Mouse (Mus musculus): ENCODE results near the gene Fgfr2. TPM values are rescaled to one million over a fixed set of nuclear protein-coding genes. Genes with fewer than 3 reads are reported as not detected.

Fgfr2 gene
- polyA plus RNA-seq, 3 experiments from 2014 or later: 0.27 TPM; not detected in 2

DNA sequence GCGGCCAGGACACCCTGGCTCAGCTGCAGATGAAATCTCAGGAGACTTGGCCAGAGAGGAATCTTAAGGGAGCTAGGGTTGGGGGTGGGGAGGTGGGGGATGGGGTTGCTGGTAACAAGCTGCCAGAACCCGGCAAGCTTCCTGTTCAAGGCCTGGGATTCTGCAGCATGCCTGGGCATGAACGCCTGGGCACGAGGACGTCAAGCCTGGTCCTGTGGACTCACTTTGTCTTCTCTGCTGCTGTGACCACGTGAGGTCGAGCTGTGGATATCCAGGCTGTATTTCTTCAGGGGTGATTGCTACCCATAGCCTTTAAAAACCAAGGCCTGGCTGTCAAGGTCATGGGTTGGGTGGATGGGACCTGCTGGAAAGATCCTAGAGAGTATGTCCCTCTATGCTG lies 117.4 kb downstream of the Fgfr2 start:
- no peak for ATAC-seq

GRCm38 (mm10) chr7:133003421-133003820 lies 119.7 kb downstream of the Fgfr2 start:
- ATAC-seq: peak; percentile 58

GRCm38 (mm10) chr7:133002271-133002670 lies 120.9 kb downstream of the Fgfr2 start:
- ATAC-seq: no peak

DNA sequence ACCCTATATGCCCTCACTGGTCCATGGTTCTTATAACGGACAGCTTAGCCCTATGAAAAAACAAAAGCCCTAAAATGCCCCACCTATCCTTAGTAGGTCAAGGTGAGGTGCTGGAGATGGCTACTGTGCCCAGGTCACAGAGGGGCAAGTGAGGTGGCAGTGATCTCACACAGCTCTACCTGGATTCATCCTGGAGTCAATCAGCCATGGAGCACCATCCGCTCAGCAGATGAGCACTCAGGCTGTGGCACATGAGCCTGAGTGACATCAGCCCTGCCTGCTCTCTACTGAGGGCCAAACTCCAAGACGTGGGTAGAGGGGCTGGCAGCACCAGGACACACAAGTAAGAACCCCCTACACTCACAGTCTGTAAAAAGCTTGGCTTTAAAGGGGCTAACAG lies 121.8 kb downstream of the Fgfr2 start:
- ATAC-seq: no peak

GRCm38 (mm10) chr7:132999061-132999460 lies 124.1 kb downstream of the Fgfr2 start:
- ATAC-seq: no peak

DNA sequence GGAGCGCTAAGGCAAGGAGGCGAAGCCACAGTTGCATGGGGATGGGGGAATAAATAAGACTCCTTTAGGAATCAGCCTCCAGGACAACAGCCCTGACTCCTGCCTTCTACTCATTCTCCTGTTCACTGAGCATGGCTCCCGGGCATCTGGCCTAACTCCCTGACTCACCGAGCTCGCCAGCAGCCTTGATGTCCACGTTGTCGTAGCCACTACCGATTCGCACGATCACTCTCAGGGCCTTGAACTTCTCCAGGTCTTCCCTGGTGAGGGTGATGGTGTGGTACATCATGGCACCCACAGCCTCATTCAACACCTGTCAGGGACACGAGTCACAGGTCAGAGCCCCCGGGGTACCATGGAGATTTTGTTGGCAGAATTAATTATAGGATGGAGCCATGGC lies 124.5 kb downstream of the Fgfr2 start:
- no peak for ATAC-seq

DNA sequence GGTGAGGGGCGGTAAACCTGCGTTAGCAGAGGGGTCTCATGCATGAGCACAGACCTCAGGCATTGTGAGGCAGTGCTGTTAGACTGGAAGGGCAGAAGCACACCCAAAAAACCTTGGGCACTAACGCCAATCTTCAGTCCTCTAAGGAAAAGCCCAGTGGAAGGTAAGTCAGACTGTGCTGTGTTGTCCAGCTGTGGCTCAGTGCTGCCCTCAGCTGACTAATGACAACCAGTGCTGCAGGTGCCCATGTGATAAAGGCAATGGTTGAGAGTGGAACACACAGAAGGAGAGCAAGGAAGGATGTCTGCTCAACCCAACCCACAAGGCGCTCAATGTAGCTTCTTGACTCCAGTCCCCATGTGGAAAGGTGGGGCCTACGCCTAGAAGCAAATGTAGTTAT lies 126.8 kb downstream of the Fgfr2 start:
- no peak for ATAC-seq

- ATAC-seq: no peak
These were observed 128.4 kb downstream of the Fgfr2 start for GRCm38 (mm10) chr7:132994628-132995191.

GRCm38 (mm10) chr7:132994120-132994519 lies 129.0 kb downstream of the Fgfr2 start:
- no peak for ATAC-seq

- no peak for ATAC-seq
These were observed 130.1 kb downstream of the Fgfr2 start for GRCm38 (mm10) chr7:132992967-132993615.

GRCm38 (mm10) chr7:132991240-132991900 lies 131.8 kb downstream of the Fgfr2 start:
- no peak for ATAC-seq

DNA sequence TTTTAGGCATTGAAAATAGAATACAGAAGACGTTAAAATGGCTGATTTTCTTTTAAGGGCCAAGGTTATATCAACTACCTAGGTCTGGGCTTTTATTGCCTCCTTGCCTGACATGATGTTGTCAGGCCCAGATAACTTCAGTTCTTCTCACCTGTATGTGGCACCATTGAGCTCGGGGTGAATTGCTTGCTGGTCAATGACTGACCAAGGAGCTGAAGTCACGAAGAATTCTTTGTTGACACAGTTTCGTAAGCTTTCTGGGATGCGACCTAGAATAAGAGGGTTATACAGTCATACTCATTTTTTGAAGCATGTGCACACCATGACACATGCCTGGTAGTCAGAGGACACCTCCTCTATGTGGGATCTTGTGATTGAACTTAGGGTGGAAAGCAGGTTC lies 133.3 kb downstream of the Fgfr2 start:
- no peak for ATAC-seq

DNA sequence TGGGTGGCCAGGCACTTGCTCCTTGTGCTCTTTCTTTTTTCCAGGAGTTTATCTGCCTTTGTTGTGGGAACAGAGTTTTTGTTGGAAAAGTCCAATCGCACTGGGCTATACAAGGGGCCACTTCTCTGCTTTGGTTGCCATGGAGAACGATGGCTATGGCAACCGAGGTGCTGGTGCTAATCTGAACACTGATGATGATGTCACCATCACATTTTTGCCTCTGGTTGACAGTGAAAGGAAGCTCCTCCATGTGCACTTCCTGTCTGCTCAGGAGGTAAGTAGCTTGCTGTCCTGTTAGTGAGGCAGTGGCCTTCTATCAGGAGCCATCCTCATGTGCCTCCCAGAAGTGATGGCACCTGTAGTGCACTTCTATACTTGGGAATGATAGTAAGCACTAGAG lies 140.5 kb downstream of the Fgfr2 start:
- no peak for ATAC-seq

DNA sequence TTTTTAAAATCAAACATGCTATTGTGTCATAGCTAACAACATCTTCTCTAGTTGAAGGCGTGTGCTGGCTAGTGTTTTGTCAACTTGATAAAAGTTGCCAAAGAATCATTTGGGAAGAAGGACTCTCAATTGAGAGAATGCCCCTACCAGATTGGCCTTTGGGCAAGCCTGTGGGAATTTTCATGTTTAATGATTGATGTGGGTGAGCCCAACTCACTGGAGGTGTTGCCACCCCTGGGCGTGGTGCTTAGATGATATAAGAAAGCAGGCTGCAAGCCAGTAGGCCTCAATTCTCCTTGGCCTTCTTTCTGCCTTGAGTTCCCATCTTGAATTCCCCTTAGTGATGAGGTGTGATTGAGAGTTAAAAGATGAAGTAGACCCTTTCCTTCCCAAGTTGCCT lies 145.2 kb downstream of the Fgfr2 start:
- no peak for ATAC-seq

DNA sequence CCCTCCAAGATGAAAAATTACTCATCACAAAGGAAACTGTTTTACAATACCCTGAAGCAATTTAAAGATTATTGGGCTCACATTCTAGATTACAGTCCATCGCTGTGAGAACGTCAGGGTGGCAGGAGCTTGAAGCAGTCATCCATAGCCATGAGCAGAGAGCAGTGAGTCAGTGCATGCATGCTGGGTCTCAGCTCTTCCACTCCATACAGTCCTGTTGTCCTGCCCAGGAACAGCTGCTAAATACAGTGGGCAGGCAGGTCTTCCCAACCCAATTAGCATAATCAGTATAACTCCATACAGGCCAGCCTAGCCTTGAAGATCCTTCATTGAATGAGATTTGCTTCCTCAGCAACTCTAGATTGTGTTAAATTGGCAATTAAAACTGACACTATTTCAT lies 147.1 kb downstream of the Fgfr2 start:
- ATAC-seq: no peak

DNA sequence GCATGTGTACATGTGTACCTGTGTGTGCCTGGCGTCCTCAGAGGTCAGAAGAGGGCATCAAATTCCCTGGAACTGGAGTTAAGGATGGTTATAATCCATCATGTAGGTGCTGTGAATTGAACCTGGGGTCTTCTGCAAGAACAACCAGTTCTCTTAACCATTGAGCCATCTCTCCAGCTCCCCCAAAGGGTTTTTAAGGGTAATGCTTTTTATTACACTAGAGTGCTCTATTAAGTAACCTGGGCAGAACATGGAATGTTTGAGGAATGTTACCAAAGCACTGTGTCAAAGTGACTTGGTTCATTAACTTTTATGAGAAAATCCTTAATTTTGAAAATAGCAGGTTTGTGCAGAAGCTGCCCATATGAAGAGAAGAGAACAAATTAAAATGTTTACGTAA lies 151.1 kb downstream of the Fgfr2 start:
- no peak for ATAC-seq

DNA sequence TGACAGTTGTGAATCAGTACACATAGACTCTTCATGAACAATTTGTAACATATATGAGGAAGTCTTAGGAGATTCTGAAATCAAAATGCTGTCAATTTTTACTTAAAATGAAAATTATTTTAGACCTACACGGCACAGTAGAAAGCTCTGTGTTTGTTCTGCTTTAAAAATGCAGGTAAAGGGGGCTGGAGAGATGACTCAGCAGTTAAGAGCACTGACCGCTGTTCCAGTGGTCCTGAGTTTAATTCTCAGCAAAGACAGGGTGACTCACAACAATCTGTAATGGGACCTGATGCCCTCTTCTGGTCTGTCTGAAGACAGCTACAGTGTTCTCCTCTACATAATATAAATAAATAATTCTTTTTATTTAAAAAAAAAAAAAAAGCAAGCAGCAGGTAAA lies 157.4 kb downstream of the Fgfr2 start:
- no peak for ATAC-seq

GRCm38 (mm10) chr7:132964395-132964794 lies 158.8 kb downstream of the Fgfr2 start:
- ATAC-seq: no peak

- ATAC-seq: no peak
These were observed 172.5 kb downstream of the Fgfr2 start for GRCm38 (mm10) chr7:132950613-132951012.

- ATAC-seq: no peak
These were observed 173.2 kb downstream of the Fgfr2 start for GRCm38 (mm10) chr7:132949968-132950367.

DNA sequence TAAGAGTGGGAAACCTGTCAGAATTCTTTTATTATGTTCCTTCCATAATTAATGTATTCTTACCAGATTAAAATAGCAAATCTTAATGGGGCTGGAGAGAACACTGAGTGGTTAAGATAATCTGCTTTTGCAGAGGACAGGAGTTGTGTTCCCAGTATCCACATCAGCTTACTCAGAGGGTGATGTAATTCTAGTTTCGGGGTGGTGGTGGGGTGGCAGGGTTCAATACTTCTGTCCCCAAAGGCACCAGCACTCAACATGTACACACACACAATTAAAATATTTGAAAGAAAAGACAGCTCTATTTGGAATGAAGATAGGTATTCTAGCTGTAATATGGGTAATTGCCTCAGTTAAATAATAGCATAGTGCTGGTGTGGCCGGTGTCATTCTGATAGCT lies 182.6 kb downstream of the Fgfr2 start:
- no peak for ATAC-seq

DNA sequence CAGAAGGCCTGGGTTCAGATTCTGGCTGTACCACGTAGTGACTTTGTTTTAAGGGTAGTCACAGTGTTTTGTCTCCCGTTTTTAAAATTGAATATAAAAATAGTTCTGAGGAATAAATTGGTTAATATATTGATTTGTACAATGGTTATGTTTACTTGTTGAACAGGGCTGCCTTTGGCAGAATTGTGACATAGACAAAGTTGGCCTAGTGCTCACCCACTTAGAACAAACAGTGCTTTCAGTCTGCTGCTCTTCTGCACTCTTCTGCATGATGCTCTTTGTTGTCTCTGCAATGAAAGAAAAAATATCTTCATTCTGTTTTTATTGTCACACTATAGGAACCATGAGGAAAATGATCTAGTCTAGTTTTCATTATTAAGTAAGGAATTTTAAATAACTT lies 184.0 kb downstream of the Fgfr2 start:
- no peak for ATAC-seq

- ATAC-seq: no peak
These were observed 188.4 kb downstream of the Fgfr2 start for GRCm38 (mm10) chr7:132934743-132935142.

- no peak for ATAC-seq
These were observed 189.8 kb downstream of the Fgfr2 start for GRCm38 (mm10) chr7:132933331-132933730.

Measured in inflammation-experienced regulatory T-cells, adult 6 months (primary cell).